Mouse (Mus musculus) cerebellum, adult 9-11 months (tissue): Measurements from ENCODE around the gene Hykk.
"Not testable (repeated sequence)": the region's sequence is repeated elsewhere in the genome, so short reads cannot be mapped to it uniquely, and the experiment has no call there.

Source experiments
- DNase-seq: peaks from one replicate; pipeline ENCODE4 v3.0.0; 2022

The Hykk gene

GRCm38 (mm10) chr9:54917010-54917677 is at the start of gene Hykk:
Gene Hykk (plus strand): TSS chr9:54917283.
- peak; percentile 96 for DNase-seq

- no peak for DNase-seq
Measured at GRCm38 (mm10) chr9:54878759-54879158, 38.3 kb upstream of the Hykk start.

GRCm38 (mm10) chr9:54892111-54892510 is 25.0 kb upstream of the Hykk start:
- no peak for DNase-seq

GRCm38 (mm10) chr9:54897097-54897496 is 20.0 kb upstream of the Hykk start:
- DNase-seq: no peak

- no peak for DNase-seq
Measured at GRCm38 (mm10) chr9:54909446-54909845, 7.6 kb upstream of the Hykk start.

- no peak for DNase-seq
Measured at GRCm38 (mm10) chr9:54915576-54915975, 1.5 kb upstream of the Hykk start.

- DNase-seq: peak; percentile 32
Measured at GRCm38 (mm10) chr9:54916401-54916800, 682 bp upstream of the Hykk start.

- DNase-seq: no peak
Measured at GRCm38 (mm10) chr9:54918191-54918590, 1.1 kb downstream of the Hykk start.

- DNase-seq: no peak
Measured at GRCm38 (mm10) chr9:54918781-54919180, 1.7 kb downstream of the Hykk start.

DNA sequence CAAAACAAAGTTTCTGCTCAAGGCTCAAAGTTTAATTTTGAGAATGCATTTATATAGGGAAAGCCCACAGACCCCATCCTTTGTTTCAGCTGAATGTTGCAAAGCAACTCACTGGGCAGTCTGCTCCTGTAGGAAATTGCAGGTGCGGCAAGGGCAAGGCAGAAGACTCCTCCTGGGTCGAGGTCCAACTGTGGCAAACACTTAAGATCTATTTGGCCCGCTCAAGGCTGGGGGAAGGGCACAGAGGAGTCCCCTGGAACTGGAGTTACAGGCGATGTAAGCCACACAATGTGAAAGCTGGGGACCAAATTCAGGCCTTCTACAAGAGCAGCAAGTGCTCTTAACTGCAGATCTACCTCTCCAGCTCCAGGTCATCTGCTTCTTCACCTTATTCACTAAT is 2.9 kb downstream of the Hykk start:
- DNase-seq: no peak

GRCm38 (mm10) chr9:54930741-54931140 is 13.7 kb downstream of the Hykk start:
- no peak for DNase-seq

- DNase-seq: no peak
Measured at GRCm38 (mm10) chr9:54931765-54932164, 14.7 kb downstream of the Hykk start.

GRCm38 (mm10) chr9:54932379-54932778 is 15.3 kb downstream of the Hykk start:
- no peak for DNase-seq

DNA sequence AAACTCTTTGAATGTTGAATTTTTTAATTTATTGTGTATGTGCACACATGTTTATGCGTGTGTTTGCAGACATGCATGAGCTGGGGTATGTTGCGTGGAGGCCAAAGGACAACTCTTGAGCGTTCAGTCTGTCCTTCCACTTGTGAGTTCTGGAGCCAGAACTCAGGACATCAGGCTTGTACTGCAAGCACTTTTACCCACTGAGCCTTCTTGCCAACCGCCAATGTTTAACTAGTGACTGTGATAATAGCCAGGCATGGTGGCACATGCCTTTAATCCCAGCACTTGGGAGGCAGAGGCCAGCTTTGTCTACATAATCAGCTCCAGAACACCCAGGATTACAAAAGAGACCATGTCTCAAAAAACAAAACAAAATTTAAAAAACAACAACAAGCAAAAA is 25.0 kb downstream of the Hykk start:
- no peak for DNase-seq

GRCm38 (mm10) chr9:54944467-54944866 is 27.4 kb downstream of the Hykk start:
- no peak for DNase-seq

DNA sequence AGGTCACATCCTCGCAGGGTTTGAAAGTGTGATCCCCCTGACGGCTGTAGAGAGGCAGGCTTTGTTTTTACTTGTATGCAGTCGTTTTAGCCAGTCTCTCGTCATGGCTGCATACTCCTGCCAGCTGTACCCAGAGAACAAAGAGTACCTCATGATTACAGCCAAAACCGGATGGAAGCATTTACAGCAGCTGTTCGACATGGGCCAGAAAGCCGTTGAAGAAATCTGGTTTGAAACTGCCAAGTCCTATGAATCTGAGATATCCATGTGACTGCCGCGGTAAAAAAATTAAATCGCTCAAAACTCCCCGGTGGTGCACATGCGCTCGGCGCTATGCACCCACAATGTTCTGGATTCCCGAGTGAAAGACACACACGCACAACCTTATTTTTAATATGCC is 29.2 kb downstream of the Hykk start:
- DNase-seq: no peak

DNA sequence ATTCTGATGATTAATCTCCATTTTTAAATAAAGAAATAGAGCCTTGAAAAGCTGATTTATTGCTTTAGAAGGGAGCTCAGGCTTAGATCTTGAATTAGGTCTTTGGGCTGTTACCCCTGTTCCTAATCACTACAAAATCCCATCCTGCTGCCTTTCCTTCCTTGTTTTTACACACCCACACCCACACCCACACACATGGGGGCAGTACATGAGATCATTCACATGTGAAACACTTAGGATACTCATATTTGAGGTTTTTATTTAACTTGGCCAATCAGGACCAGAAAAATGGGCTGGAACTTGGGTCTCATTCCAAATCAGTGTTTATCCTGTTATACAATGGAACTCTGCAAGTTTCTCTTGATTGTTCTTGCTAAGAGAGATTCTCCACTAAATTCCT is 32.4 kb downstream of the Hykk start:
- no peak for DNase-seq

DNA sequence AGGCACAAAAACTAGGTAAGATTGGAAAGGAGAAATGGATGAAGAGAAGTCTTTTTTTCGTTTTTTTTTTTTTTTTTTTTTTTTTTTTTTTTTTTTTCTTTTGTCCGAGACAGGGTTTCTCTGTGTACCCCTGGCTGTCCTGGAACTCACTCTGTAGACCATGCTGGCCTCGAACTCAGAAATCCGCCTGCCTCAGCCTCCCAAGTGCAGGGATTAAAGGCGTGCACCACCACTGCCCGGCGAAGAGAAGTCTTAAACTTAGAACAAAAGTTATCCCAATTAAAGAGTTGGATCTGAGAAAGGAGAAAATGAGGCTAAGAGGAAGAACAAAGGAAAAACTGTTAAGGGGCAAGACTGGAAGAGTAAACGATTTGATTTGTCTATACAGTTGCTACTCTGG is 33.1 kb downstream of the Hykk start:
- DNase-seq: not testable (repeated sequence)

- DNase-seq: peak; percentile 89
Measured at GRCm38 (mm10) chr9:54950575-54951321, 33.7 kb downstream of the Hykk start, which contains the start of the genes Psma4 and AY074887. Gene Psma4 (plus strand): TSS chr9:54950790. Gene AY074887 (minus strand): TSS chr9:54950998.

GRCm38 (mm10) chr9:54961059-54961458 is 44.0 kb downstream of the Hykk start:
- no peak for DNase-seq

DNA sequence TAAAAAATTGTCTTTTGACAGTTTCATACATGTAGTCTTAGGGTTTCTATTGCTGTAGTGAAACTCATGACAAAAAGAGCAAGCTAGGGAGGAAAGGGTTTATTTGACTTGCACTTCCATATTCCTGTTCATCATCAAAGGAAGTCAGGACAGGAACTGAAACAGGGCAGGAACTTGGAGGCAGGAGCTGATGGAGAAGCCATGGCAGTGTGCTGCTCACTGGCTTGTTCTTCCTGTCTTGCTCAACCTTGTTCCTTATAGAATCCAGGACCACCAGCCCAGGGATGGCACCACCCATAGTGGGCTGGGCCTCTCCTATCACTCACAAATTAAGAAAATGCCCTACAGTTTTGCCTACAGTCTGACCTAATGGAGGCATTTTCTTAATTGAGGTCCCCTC is 46.6 kb downstream of the Hykk start:
- DNase-seq: no peak

- no peak for DNase-seq
Measured at GRCm38 (mm10) chr9:54969972-54970637, 53.0 kb downstream of the Hykk start.

DNA sequence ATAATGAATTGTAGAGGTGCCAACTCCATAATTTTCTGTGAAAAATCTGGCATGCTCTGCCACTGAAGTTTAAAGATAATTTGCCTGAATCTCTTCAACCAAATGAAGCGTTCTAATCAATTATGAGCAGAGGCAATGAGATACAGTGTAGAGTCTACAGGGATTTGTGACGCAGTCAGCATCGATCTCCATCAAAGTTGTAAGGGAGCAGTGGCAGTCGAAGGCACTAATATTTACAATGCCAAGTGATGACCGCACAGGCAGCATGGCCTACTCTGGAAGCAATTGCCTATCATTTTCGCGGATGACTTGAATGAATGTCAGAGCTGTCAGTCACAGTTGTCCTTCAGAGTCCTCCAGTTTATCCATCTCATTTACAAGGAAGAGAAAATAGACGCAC is 63.6 kb downstream of the Hykk start, which contains the start of gene Chrna5:
Chrna5 (plus strand) TSS at position 207 of the 400 bp plus-strand sequence.
- DNase-seq: no peak
